Mouse (Mus musculus) megakaryocyte, adult 5-6 weeks (primary cell): ENCODE measurements around the gene Actr10. TPM values are rescaled to one million over a fixed set of nuclear protein-coding genes. Genes with fewer than 3 reads are reported as not detected.

ENCODE experiments used
- total RNA-seq, 2 experiments: library from RNA; stranded (forward) in 1 of 2; stranded (reverse) in 1 of 2; fragments of 153-499, 151-499 nt in 1 of 2; fragments of 221-1000, 200-1000 nt in 1 of 2; gene quantifications; 2 replicates each; pipeline versions ENCODE4 v1.2.3 to v1.2.4; 2015 to 2017

Gene Actr10
- total RNA-seq, 2 experiments from 2014 or later = 54.0 to 153 TPM

Other genes with a start within 250 kb of the Actr10 start
- 0.64 and 0.69 TPM in 2 replicates for gene Frmd6, start 112.3 kb upstream of the Actr10 start, total RNA-seq (2015)
- gene Frmd6, start 112.3 kb upstream of the Actr10 start, total RNA-seq (2017) = 1.0 and 1.2 TPM in 2 replicates
- gene Psma3, start 36.8 kb downstream of the Actr10 start, total RNA-seq (2015) = 302 and 324 TPM in 2 replicates
- gene Psma3, start 36.8 kb downstream of the Actr10 start, total RNA-seq (2017) = 246 and 252 TPM in 2 replicates
- 42.4 and 45.0 TPM in 2 replicates for gene Arid4a, start 78.1 kb downstream of the Actr10 start, total RNA-seq (2015)
- gene Arid4a, start 78.1 kb downstream of the Actr10 start, total RNA-seq (2017) = 74.6 and 79.6 TPM in 2 replicates
- gene Tomm20l, start 173.6 kb downstream of the Actr10 start, total RNA-seq (2015) = not detected in 2 replicates
- gene Tomm20l, start 173.6 kb downstream of the Actr10 start, total RNA-seq (2017) = not detected in 2 replicates
- 26.7 and 29.0 TPM in 2 replicates for gene Timm9, start 198.8 kb downstream of the Actr10 start, total RNA-seq (2015)
- 21.3 and 22.4 TPM in 2 replicates for gene Timm9, start 198.8 kb downstream of the Actr10 start, total RNA-seq (2017)
- gene 2700049A03Rik, start 199.0 kb downstream of the Actr10 start, total RNA-seq (2015) = 12.2 and 12.9 TPM in 2 replicates
- gene 2700049A03Rik, start 199.0 kb downstream of the Actr10 start, total RNA-seq (2017) = 7.5 and 8.3 TPM in 2 replicates